Mouse (Mus musculus): Measurements from ENCODE around the gene Pik3r1.
A peak's percentile ranks its signal among the peaks of the same experiment; 100 is the strongest.

Pik3r1 gene

DNA sequence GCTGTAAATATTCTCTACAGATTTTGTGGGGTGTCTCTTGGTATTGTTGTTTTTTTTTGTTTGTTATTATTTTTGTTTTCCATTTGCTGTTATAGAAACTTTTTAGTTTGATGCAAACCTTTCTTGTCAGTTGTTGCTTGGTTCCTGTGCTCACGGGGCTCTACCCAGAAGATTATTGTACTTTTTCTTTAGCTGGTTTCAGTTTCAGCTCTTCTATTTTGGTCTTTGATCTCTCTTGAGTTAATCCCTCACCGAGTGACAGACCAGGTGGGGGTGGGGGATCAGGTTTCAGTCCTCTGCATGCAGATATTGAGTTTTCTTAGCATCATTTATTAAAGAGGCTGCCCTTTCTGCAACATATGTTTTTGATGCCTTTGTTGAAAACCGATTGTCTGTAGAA lies 99.2 kb downstream of the Pik3r1 start:
- DNase-seq, result no peak

DNA sequence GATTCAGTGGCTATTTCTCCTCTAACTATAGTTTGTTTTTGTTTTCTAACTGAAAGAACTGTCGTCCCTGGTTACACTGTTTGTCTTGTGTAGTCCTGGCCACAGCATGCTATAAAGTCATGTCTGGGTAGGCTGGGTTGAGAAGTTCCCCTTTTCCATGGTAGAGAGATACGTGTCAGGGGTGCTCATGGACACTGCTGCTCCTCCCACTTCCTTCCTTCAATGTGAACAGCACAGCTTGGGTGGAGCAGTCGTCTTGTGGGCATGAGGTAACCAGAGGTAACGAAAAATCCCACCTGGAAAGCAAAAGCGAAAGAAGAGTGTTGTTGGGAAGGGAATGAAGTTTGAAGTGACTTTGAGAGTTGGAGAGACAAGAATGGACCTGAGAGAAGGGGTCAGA lies 104.0 kb downstream of the Pik3r1 start:
- DNase-seq, result no peak

DNA sequence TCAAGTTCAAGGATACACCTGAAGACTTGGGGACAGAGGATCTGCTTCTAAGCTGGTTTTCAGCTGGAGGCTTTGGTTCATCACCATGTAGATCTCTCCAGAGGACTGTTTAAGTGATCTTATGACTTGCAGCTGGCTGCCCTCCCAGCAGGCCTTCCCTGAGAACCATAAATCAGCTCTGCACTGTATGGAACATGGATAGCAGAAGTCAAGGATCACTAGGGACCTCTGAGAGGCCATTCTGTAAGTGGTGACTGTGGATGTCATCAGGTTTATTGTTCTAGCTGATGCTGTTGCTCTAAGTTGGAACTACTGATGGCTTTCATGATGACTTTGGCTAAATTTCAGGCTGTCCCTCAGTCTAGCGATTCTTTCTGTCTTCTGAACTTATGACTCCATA lies 105.1 kb downstream of the Pik3r1 start:
- no peak for DNase-seq

GRCm38 (mm10) chr13:101661567-101661966 lies 106.5 kb downstream of the Pik3r1 start:
- no peak for DNase-seq

GRCm38 (mm10) chr13:101660187-101660586 lies 107.8 kb downstream of the Pik3r1 start:
- DNase-seq, result no peak

- no peak for DNase-seq
Measured at GRCm38 (mm10) chr13:101652131-101652530, 115.9 kb downstream of the Pik3r1 start.

GRCm38 (mm10) chr13:101641632-101642031 lies 126.4 kb downstream of the Pik3r1 start:
- DNase-seq, result no peak

DNA sequence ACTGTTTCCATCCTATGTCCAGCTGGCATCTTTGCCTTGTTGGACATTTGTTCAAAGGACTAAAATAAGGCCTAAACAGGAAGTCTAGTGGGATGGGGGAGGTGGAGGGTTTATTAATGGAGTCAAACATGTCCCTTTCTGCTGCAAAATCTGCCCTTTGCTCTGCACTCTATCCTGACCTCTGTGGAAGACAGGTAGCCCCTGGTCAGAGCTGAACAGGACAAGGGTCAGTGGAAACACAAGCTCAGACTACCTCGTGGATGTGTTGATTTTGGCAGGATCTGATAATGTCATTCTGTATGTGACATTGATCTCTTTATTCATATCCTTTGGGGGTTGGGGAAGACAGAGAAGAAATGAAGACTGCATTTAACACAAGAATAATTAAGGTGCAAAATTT lies 132.2 kb downstream of the Pik3r1 start:
- no peak for DNase-seq

DNA sequence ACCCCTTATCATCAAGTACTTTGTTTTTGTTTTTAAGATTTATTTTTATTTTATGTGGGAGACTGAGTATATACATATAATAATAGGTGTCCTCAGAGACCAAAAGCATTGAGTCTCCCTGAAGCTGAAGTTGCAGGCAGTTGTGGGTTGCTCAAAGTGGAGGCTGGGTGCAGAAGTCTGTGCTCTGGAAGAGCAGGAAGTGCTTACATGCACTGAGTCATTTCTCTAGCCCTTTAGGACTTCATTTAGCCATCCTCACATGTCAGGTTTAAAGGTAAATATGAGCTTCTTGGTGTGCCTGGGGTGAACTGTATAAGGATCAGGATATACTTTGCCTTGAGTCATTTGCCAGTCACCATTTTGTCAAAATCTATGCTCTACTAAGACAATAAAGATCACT lies 133.6 kb downstream of the Pik3r1 start:
- DNase-seq, result no peak

DNA sequence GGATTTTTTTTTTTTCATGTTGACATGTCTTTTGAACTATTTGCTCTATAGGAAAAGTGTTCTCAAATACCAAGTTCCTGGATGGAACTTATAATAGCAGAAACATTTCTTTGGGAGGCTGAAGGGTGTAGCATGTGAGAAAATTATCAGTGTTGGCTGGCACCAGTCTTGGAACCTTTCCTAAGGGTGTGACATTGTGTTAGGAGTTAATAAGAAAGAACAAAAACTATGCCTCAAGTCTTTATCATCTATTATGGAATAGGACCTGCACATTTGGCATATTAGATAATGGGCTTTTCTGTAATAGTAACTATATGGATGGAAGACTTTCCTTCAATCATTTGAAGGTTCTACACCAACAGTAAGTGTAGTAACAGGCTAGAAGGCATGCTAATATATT lies 134.4 kb downstream of the Pik3r1 start:
- DNase-seq, result no peak

- no peak for DNase-seq
Measured at GRCm38 (mm10) chr13:101632771-101633170, 135.2 kb downstream of the Pik3r1 start.

DNA sequence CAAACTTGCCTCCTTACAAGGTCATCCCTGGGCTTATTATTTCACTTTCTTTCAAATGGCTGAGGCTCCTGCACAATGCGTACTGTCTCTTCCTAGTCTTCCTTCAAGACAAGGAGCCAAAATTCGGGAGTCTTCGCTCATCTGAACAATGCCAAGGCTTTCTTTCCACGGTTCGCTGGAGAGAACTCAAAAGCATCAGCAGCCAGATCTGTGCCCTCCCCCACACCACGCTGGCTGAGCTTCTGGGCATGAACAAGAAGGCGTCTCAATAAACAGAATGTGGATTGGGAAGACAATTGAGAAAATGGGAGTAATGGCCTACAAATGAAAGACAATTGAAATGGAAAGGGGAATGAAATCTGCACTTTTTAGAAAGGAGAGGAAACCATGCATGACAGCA lies 136.5 kb downstream of the Pik3r1 start:
- peak; percentile 61 to 65 for DNase-seq
